Mouse (Mus musculus) cerebellum, adult 11-12 months (tissue): ENCODE measurements at regions not wholly inside any gene's neighbourhood (a gene's known extent, or its start where the extent isn't known, plus 50 kb on each side); places are given as distances from the start of the nearest gene placed in this dataset.

Experiments used
- DNase-seq: peaks from one replicate; pipeline ENCODE4 v3.0.0; 2022

GRCm38 (mm10) chr10:98725110-98725509, 189.1 kb upstream of the Atp2b1 start:
- DNase-seq: no peak

- no peak for DNase-seq
These were observed 187.1 kb upstream of the Atp2b1 start for GRCm38 (mm10) chr10:98727130-98727529.

DNA sequence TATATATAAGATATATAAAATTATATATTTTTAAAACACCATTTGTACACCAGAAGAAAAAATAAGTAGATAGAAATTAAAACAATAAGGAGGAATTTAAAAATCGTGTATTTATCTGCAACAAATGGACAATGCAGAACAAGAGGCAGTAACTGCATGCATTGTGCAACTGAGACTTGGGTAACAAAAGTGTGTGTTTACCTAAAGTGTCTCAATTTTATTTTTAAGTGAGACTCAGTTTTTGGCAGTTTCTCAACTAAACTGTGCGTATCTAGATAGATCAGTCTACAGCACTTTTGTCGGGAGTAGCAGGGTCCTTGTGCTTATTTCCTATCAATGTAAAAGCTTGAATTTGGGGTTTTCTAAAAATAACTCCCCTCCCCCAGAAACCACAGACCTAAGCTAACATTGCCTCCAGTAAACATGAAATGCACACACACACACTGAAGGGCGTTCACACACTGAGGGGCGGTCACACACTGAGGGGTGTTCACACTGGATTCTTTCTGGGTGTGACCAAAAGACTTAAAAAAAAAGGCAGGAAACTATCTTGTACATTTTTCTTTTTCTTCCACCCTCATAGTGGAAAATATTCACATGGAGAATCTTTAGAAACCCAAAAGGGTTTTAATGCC, 185.7 kb upstream of the Atp2b1 start:
- no peak for DNase-seq

GRCm38 (mm10) chr10:98733950-98734585, 180.1 kb upstream of the Atp2b1 start:
- no peak for DNase-seq

- DNase-seq: no peak
These were observed 173.6 kb upstream of the Atp2b1 start for GRCm38 (mm10) chr10:98740507-98741147.

DNA sequence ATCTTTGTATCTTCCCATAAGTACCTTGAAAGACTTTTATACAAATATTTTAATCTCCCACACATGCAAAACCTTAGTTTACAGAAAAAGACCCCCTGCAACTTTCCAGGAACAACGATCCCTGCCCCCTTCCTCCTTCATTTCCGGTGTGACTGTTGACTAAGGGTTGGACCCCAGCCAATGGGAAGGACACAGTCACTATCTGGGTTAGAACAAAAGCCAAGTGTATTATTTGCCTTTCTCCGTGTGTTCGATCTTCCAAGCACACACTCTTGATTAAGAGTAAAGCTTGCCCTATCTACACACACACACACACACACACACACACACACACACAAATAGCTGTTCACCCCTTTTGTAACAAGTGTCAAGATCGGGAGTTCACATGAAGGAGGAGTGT, 172.8 kb upstream of the Atp2b1 start:
- DNase-seq: no peak

- peak; percentile 82 for DNase-seq
These were observed 171.2 kb upstream of the Atp2b1 start for GRCm38 (mm10) chr10:98742822-98743605.

- DNase-seq: no peak
These were observed 170.0 kb upstream of the Atp2b1 start for GRCm38 (mm10) chr10:98744246-98744645.

GRCm38 (mm10) chr10:98744662-98745061, 169.5 kb upstream of the Atp2b1 start:
- no peak for DNase-seq

DNA sequence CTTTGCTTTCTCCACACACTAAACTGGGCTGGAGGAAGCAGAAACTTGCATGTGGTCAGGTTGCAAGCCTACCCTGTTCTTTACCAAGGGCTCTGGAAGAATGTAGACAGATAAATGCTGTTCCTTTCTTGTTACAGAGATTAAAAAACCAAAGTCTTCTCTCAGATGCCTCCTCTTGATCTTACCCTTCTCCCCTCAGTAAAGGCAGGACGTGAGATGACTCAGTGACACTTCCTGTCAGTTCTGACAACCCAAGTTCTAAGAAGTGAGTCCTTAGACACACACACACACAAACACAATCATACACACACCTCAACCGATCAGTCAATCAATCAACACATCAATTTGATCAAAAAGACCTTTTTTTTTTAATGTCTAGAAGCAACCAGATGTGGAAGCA, 168.8 kb upstream of the Atp2b1 start:
- DNase-seq: no peak

DNA sequence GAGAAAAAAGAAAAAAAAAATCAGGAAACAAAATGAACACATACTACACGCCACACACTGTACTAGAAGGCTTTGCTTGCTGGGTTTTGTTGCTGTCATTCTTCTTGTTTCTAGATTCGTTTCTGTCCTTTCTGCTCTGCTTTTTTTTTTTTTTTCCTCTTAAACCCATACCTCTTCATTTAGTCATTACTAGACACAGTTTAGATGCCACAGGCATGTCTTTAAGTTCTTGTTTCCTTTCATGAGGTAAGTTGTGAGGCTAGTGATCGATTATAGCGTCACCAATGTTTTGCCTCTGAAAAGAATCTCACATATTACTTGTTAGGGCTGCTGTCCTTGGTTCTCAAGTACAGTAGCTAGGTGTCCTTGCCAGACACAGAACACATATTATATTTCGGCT, 168.3 kb upstream of the Atp2b1 start:
- DNase-seq: no peak

DNA sequence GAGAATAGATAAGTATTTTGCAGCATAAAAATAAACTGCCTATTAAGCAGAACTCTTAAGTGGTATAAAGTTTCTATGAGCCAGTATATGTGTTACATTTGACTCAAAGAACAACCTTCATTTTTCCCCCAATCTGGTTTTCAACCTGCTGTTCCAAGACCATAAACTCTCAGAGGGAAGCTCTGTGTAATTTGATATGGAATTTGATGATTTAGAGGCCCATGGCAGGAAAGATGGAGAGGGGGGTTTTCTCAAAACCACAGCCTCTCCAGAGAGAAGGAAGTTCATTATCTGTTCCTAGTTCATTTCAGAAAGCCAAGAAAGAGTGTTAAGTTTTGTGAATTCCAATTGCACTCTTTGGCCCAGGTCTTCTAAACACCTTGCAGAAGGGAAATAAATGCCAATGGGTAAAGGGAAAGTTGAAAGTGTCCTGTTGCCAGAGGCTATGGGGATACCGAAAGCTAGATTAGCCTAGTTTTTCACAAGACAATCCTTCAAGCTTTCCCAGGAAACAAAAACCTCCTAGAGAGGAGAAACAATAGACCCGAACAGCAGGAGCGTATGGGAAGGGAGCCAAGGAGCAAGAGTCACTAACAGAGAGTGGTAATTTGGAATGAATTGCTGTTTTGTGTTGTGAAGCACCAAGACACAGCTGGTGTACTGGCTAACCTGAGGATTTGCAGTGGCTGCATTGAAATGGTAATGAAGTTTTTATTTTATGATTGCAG, 165.2 kb upstream of the Atp2b1 start:
- no peak for DNase-seq

- DNase-seq: no peak
These were observed 164.6 kb upstream of the Atp2b1 start for GRCm38 (mm10) chr10:98749584-98749947.

DNA sequence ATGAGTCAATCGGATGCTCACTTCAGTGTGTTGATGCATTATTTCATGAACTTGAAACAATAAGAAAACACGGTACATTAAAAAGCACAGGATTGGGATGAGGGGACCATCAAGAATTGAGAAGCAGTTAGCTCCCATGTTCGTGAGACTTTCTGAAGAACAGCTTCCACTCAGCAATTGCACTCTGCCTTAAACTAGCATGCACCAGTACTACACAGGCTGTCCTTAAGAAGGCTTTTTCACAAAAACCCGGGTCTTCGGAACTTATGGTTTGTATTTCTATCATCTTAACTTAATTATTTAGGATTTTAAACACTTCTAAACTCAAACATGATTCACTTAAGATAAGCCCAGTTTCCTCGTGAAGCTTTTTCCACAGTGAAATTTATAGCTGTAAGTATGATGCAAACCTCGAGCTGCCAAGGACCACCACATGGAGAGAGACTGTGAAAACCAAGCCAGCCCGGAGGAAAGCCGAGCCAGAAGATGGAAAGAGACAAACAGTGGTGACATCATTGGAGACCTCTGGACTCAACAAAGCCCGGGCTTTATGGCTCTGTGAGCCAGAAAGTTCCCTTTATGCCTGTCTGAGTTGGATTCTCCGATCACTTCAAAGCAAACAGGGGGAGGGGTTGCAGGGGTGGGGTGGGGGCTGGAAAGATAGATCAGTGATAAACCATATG, 162.7 kb upstream of the Atp2b1 start:
- no peak for DNase-seq

- no peak for DNase-seq
These were observed 153.1 kb upstream of the Atp2b1 start for GRCm38 (mm10) chr10:98761080-98761479.

DNA sequence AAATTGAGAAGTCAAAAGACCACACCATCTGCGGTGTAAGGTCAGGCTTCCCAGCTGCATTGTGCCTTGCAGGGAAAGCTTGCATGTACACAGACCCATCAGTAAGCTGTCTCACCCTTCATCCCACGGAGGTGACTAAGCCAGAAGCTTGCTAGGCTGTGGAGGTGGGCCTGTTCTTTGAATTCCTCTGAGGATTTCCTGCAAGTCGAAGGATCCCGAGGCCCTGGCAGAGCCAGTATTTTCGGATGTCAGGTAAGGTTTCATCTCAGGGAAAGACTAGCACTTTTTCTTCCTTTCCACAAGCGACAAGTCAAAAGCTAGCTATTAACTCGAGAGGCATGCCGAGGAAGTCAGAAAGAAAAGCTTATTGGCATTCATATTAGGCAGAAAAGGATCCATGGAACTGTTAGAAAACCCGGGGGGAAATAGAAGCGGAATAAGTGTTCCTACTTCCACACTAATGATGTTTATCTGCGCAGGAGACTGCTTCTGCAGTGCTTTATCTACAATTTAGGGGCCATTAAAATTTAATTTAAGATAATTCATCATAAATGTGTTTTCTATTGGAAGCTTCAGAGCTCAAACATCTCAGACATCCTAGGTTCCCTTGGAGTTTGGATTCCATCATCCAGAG, 148.3 kb upstream of the Atp2b1 start:
- no peak for DNase-seq

DNA sequence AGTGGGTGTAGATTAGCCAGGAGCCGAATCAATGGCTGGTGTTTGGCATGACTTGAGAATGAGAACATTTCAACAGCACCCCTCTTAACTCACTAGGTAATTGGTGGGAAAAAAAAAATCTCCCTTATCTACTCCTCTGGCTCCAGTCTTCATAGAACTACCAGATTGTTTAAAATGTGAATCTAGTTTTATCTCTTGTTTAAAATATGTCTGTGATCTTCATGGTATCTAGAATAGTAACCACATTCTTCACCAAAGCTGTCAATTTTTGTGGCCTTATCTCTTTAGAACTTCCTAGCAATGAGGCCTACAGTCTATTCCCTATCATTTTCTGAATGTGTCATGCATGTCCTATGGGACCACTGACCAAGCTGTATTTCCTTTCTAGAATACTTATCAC, 134.4 kb upstream of the Atp2b1 start:
- DNase-seq: no peak

DNA sequence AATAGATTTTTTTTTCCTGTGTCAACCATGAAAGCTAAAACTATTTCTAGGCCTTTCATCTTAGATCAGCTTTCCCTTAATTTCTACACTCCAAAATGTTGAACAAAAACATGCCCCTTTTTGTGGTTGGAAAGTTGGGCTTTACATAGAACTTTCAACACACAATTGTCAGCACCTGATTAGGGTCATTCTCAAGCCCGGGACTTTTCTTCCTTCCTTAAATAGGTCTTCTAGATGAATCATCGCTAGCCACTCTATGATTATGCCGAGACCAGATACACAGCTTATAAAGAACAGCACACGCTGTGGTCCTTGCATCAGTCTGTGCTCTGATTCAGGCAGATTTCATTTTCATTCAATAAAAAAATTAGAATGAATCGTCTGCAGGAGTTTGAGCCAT, 133.3 kb upstream of the Atp2b1 start:
- no peak for DNase-seq

GRCm38 (mm10) chr10:98781888-98782351, 132.3 kb upstream of the Atp2b1 start:
- no peak for DNase-seq

- DNase-seq: no peak
These were observed 128.8 kb upstream of the Atp2b1 start for GRCm38 (mm10) chr10:98785411-98785810.

GRCm38 (mm10) chr10:98786089-98786488, 128.1 kb upstream of the Atp2b1 start:
- DNase-seq: no peak

DNA sequence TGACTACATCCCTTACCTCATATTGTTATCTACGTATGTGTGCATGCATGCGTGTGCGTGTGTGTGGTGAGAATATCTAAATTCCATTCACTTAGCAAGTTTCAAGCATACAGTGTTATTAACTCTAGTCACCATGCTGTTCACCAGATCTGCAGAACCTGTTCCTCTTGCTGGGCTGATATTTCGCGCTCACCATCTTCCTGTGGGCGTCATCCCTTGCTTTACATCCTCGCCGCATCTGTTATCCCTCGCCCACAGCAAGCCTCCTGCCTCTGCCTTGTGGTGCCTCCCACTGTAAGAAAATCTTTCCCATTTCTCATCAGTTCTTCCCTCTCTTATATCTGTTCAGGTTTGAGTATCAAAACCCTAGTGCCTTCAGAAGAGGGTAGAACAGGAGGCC, 124.4 kb upstream of the Atp2b1 start:
- no peak for DNase-seq
